Mouse (Mus musculus): ENCODE data around the gene Nrp2. TPM values are rescaled to one million over a fixed set of nuclear protein-coding genes. Genes with fewer than 3 reads are reported as not detected.

Gene Nrp2
- polyA plus RNA-seq, 1 experiment: not detected

DNA sequence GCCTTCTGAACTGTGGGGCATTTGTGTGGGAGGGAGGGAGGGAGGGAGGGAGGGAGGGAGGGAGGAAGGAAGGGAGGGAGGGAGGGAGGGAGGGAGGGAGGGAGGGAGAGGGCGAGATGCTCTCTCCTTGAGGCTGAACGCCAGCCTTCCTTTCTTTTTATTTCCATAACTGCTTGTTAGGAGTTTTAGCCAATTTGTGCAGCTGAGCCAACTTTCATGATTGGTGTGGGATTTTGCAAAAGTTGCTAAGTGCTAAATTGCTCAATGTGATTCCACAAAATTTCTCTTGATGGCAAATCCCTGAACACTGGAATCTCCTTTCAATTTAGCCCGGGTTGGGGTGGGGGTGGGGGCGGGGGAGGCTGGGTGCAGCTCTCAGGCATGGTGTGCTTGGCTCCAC is 96.3 kb downstream of the Nrp2 start:
- no peak for TF ChIP-seq GATA1 (IDR thresholded peaks at IDR 0.05; ENCODE audit: low read length)

DNA sequence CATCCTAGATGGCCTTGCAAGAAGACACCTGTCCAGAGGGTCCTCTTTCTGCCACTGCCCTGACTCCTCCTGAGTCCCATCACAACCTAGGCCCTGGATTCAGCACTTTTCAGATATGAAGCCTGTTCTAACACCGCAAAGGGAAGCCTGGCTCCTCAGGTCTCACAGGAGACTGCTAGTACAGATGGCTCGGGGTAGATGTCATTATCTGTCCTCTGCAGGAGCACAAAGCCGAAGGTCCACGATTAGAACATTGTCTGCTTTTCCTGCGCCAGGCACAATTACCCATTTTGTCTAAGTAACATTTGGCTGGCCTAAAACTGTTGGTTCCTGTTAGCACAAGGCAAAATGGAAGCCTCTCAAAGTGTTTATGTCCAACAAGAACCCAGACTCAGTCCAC is 97.3 kb downstream of the Nrp2 start:
- no peak for TF ChIP-seq GATA1 (IDR thresholded peaks at IDR 0.05; ENCODE audit: low read length)

DNA sequence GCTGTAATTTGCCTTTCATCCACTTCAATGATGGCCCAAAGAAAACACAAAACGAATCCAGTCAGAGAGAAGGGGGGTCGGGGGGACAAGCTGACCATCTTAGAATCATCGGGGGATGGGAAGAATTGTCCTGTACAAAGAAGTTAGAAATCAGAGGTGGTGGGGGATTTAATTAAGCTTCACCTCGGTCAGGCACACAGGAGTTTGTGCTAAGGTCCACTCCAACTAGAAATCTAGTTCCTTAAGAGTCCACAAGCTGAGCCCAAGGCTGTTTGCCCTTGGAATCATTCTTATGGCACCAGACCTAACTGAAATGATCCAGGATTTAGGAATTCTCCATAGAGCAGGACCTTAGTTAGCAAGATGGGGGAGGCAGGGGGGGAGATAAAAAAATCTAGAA is 98.3 kb downstream of the Nrp2 start:
- no peak for TF ChIP-seq GATA1 (IDR thresholded peaks at IDR 0.05; ENCODE audit: low read length)

DNA sequence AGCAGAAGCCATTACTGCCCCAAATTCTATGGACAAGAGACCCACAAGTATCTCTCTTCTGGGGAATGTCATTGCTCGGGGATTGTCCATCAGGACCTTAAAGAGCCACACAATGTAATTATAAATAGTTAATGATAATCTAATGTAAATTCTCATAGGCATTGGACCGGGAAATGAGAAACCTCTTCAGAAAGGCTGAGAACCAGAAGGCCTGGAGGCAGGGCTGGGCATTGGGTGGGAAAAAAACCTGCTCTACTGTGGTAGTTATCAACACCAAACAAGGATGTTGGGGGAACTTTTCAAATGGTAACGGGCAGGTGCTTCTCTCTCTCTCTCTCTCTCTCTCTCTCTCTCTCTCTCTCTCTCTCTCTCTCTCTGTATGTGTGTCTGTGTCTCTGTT is 98.8 kb downstream of the Nrp2 start:
- no peak for TF ChIP-seq GATA1 (IDR thresholded peaks at IDR 0.05; ENCODE audit: low read length)

GRCm38 (mm10) chr1:62803544-62803943 is 100.5 kb downstream of the Nrp2 start:
- TF ChIP-seq GATA1 (IDR thresholded peaks at IDR 0.05; ENCODE audit: low read length): no peak

DNA sequence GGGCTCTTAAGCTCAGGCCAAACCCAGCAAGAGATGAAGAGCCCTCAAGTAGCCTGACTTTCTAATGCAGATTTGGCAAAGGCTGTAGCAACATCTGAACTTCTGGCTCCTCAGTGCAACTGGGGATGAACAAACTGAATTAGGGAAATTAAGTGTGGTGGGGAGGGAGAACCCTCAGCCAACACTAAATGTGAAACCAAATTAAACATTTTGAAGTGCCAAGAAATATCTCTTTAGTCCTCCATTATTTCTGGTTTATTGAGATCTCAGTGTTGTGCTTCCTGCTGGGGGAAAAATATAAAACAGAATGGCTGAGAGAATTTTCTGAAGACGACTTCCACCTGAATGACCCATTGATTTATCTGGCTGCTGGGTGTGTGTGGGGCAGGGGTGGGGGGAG is 102.9 kb downstream of the Nrp2 start:
- no peak for TF ChIP-seq GATA1 (IDR thresholded peaks at IDR 0.05; ENCODE audit: low read length)

DNA sequence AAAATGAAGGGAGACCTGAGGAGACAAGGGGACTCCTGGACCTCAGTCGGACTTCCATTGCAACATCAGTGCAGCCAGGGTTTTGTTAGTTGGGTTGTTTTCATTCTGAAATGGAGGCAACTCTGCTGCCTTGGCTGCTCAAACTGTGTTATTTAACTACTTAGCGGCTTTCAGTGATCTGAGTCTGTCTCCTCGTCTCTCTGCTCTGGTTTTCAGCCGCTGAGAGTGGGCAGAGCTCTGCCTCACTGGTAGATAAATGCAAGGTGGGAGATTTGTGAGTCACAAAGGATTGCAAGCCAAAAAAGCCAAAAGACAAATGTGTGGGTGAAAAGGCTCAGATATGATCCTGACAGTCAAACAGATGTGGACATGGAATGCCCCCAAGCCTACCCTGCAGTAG is 105.3 kb downstream of the Nrp2 start:
- no peak for TF ChIP-seq GATA1 (IDR thresholded peaks at IDR 0.05; ENCODE audit: low read length)

DNA sequence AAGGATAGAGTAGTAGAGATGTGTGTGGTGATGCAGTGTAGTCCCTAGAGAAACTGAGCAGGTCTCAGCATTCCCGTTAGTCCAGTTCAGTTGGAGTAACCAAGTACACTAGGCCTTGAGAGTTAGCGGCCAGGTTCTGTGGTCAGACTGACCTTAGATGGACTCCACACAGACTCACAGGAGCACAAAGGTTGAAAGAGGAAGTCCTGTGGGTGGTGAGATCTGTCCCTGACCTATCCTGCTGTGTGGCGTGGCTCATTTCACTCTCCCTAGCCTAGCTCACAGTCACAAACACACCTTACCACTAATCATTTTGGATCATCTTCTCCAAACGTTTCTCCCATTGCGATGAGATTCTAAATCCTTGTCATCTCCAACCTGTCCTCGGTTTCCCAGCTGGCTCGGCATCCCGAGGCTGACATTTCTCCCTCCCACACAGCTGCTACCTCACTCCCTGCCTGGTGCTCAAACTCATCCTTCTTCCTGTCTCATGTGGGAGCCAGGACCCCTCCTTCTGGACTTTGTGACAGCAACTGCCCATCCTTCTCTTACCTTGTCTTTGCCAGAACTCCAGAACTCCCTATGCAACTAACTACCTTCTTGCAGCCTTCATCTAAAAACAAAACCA is 106.6 kb downstream of the Nrp2 start:
- TF ChIP-seq GATA1 (IDR thresholded peaks at IDR 0.05; ENCODE audit: low read length): no peak

DNA sequence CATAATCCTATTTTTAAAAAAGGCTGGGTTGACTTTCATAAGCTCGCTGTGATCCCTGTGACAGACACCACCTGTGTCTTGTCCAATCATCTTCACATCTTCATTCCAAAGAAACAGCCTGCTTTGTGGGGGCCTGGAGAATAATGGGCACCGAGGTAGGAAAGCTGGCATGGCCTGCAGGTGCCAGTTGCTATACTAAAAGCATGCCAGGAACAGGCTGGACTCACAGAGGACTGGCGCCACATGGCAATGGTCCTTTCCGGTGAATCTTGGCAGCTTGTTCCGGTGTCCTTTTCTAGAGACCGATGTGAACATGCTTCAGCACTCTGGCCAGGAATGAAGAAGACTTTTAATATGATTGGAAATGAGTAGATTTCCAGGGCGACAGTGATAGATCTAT is 108.1 kb downstream of the Nrp2 start:
- no peak for TF ChIP-seq GATA1 (IDR thresholded peaks at IDR 0.05; ENCODE audit: low read length)

DNA sequence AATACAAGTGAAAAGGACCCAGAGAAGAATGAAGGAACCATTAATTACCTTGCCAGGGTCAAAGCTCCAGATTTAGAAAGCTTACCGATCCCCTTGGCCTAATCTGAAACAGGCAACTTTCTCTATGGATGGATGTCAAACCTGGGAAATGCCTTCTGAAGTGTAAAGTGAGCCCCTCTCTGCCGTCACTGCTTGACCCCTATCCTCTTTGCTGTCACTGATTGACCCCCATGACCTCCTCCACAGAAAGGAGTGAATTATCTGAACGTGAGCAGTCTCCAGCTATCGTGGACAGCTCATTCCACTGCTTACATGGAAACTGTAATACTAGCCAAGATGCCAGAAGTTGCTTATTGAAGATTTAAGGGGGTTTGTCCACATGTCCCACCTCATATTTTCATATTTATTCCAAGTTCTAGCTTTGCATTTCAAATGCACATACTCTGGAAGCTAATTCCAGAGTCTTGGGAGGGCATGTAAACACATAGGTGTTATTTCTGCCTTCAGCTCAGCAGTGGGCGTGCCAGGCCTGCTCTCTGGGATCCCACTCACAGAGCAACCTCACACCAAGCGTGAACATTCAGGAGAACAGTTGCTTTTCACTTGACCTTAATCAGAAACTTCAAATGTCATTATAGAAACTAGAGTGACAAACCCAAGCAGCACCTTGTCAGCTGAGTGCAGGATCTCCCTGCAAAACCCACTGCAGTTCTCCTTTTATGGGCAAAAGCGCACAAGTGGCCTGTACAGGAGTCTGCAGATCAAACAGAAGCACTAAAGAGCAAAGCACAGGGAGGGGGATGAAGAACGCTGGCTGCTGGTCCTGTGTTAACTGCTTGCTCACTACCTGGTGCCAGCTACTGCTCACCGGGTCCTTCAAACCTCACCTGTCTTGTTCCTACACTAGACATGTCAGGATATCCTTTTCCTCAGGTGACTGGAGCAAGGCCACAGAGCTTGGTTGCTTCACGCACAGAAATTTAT is 109.9 kb downstream of the Nrp2 start:
- TF ChIP-seq GATA1 (IDR thresholded peaks at IDR 0.05; ENCODE audit: low read length): no peak

- TF ChIP-seq GATA1 (IDR thresholded peaks at IDR 0.05; ENCODE audit: low read length): no peak
Measured at GRCm38 (mm10) chr1:62813938-62814337, 110.9 kb downstream of the Nrp2 start.

- no peak for TF ChIP-seq GATA1 (IDR thresholded peaks at IDR 0.05; ENCODE audit: low read length)
Measured at GRCm38 (mm10) chr1:62817566-62817965, 114.5 kb downstream of the Nrp2 start.

DNA sequence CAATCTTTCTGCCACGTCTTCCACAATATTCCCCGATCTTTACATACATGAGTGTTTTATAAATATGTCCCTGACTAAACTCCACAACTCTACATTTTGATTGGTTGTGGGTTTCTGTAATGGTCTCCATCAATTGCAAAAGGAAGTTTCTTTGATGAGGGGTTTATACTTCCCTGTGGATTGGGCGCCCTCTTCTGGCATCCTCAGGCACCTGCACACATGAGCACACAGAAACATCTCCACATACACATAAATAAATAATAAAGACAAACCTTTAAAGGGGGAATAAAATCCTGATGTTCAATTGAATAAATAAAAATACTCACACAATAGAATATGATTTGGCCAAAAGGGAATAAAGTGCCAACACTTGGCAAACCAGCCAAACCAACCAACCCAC is 117.1 kb downstream of the Nrp2 start:
- no peak for TF ChIP-seq GATA1 (IDR thresholded peaks at IDR 0.05; ENCODE audit: low read length)

DNA sequence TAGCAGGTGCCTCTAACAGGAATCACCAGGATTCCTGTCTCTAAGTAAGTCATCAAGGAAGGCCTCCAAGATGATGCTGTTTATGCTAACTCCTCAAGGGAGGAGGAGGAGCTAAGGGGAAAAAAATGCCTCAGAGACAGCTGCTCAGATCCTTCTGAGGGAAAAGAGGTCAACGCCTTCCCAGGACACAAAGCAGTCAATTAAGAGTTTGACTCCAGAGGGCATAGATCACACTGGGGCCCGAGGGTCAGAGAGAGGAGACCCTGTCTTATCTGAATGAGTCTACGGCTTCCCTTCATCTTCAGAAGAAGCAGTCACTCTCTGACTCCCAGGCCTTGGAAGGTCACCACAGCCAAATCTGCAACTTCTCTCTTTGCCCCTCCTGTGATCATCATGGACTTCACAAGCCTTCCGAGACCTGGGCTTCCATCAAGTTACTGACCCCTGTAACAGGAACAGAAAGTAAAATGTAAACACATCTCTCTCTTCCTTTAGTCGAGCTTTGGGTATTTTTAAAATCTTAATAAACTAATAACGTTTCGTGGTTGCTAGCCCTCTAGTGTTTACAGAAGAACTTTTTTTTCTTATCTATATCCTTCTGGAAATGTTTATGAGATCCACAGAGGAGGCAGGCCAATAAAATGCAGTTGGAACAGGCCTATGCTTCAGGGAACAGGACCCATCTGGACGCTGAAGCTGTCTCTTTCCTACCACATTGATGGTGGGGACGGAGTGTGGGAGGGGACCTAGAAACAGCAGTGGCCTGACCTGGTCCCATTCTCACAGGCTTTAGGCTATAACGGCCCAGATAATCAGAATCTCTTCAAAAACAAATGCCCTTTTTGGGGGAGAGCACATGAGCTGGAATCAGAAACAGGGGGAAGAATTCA is 118.7 kb downstream of the Nrp2 start:
- no peak for TF ChIP-seq GATA1 (IDR thresholded peaks at IDR 0.05; ENCODE audit: low read length)

- no peak for TF ChIP-seq GATA1 (IDR thresholded peaks at IDR 0.05; ENCODE audit: low read length)
Measured at GRCm38 (mm10) chr1:62823549-62824195, 120.6 kb downstream of the Nrp2 start.
